Mouse (Mus musculus): ENCODE results near the gene Mef2d. TPM values are rescaled to one million over a fixed set of nuclear protein-coding genes. Genes with fewer than 3 reads are reported as not detected.
A peak's percentile ranks its signal among the peaks of the same experiment; 100 is the strongest.

Gene Mef2d
- polyA plus RNA-seq, 1 experiment from 2014 or later: 16.4 TPM

- H3K4me1 ChIP-seq (ENCODE audit: control insufficient read depth, insufficient read depth, low read depth, low read length): peaks cover 41% of the 10 kb centered on the region
- H3K4me3 ChIP-seq (ENCODE audit: low read length): peak overlapping the region; percentile 6
- ATAC-seq: no peak
- no peaks in the 10 kb centered on the region for H3K27me3 ChIP-seq (replicated peaks; ENCODE audit: control insufficient read depth, insufficient read depth, low read length)
- H3K4me2 ChIP-seq (ENCODE audit: low read length): peak overlapping the region; percentile 71
- H3K27ac ChIP-seq (ENCODE audit: low read depth, low read length): peak overlapping the region; percentile 95
- H3K9ac ChIP-seq (ENCODE audit: low read depth, low read length): peak overlapping the region; percentile 47
- peaks cover 4% of the 10 kb centered on the region; the same call in 1 of the 2 replicates for H3K36me3 ChIP-seq (ENCODE audit: control insufficient read depth, insufficient read depth, low read length)
- WGBS: 11% methylated on average over 9 of the region's 9 CpGs
- H3K9me3 ChIP-seq (ENCODE audit: control insufficient read depth, low read length): no peaks in the 10 kb centered on the region
Measured at GRCm38 (mm10) chr3:88219940-88220339, 77.8 kb downstream of the Mef2d start.

GRCm38 (mm10) chr3:88220842-88221241, 78.7 kb downstream of the Mef2d start:
- no peaks in the 10 kb centered on the region for H3K9me3 ChIP-seq (ENCODE audit: control insufficient read depth, low read length)
- no peaks in the 10 kb centered on the region for H3K27me3 ChIP-seq (replicated peaks; ENCODE audit: control insufficient read depth, insufficient read depth, low read length)
- H3K4me2 ChIP-seq (ENCODE audit: low read length): peak overlapping the region; percentile 71
- WGBS: 4% methylated on average over 6 of the region's 6 CpGs
- ATAC-seq: no peak
- H3K27ac ChIP-seq (ENCODE audit: low read depth, low read length): peak overlapping the region; percentile 95
- H3K4me1 ChIP-seq (ENCODE audit: control insufficient read depth, insufficient read depth, low read depth, low read length): peaks cover 50% of the 10 kb centered on the region
- no peak overlapping the region; the same call in 1 of the 2 replicates for H3K4me3 ChIP-seq (ENCODE audit: low read length)
- H3K36me3 ChIP-seq (ENCODE audit: control insufficient read depth, insufficient read depth, low read length): peaks cover 7% of the 10 kb centered on the region; the same call in 1 of the 2 replicates
- peak overlapping the region; percentile 47 for H3K9ac ChIP-seq (ENCODE audit: low read depth, low read length)

Small RNAs within 50 kb of the gene (microRNA-seq; reads per million reads assigned to microRNA genes)
- not detected for gene Gm25641
- gene Mir3093: 26.0 reads per million, percentile 34 among the genes with 10 or more reads in this experiment
- not detected for gene Mir9-1

Other genes with a start within 250 kb of the Mef2d start
- gene Hdgf, start 236.1 kb upstream of the Mef2d start, polyA plus RNA-seq (2015; fragmentation: Nextera tagmentation; extraction: Ambion mirVana): 79.7 and 110 TPM in 2 replicates
- gene Mrpl24, start 222.9 kb upstream of the Mef2d start, polyA plus RNA-seq (2015; fragmentation: Nextera tagmentation; extraction: Ambion mirVana): 48.3 and 49.1 TPM in 2 replicates
- gene Isg20l2, start 212.1 kb upstream of the Mef2d start, polyA plus RNA-seq (2015; fragmentation: Nextera tagmentation; extraction: Ambion mirVana): 22.7 and 28.9 TPM in 2 replicates
- 20.5 and 24.8 TPM in 2 replicates for gene Rrnad1, start 211.7 kb upstream of the Mef2d start, polyA plus RNA-seq (2015; fragmentation: Nextera tagmentation; extraction: Ambion mirVana)
- gene Crabp2, start 193.7 kb upstream of the Mef2d start, polyA plus RNA-seq (2015; fragmentation: Nextera tagmentation; extraction: Ambion mirVana): 49.1 and 52.4 TPM in 2 replicates
- 15.6 and 20.2 TPM in 2 replicates for gene Nes, start 171.3 kb upstream of the Mef2d start, polyA plus RNA-seq (2015; fragmentation: Nextera tagmentation; extraction: Ambion mirVana)
- gene Bcan, start 142.1 kb upstream of the Mef2d start, polyA plus RNA-seq (2015; fragmentation: Nextera tagmentation; extraction: Ambion mirVana): 150 and 186 TPM in 2 replicates
- 0.30 and 0.66 TPM in 2 replicates for gene Hapln2, start 114.8 kb upstream of the Mef2d start, polyA plus RNA-seq (2015; fragmentation: Nextera tagmentation; extraction: Ambion mirVana)
- gene Gpatch4, start 99.3 kb upstream of the Mef2d start, polyA plus RNA-seq (2015; fragmentation: Nextera tagmentation; extraction: Ambion mirVana): 34.9 and 35.8 TPM in 2 replicates
- gene Naxe, start 83.9 kb upstream of the Mef2d start, polyA plus RNA-seq (2015; fragmentation: Nextera tagmentation; extraction: Ambion mirVana): 158 and 170 TPM in 2 replicates
- not detected in 2 replicates for gene Ttc24, start 64.1 kb upstream of the Mef2d start, polyA plus RNA-seq (2015; fragmentation: Nextera tagmentation; extraction: Ambion mirVana)
- gene Iqgap3, start 60.4 kb upstream of the Mef2d start, polyA plus RNA-seq (2015; fragmentation: Nextera tagmentation; extraction: Ambion mirVana): 2.8 and 3.8 TPM in 2 replicates
- 0.52 and 0.99 TPM in 2 replicates for gene Rhbg, start 112.3 kb downstream of the Mef2d start, polyA plus RNA-seq (2015; fragmentation: Nextera tagmentation; extraction: Ambion mirVana)
- gene Gm38392, start 144.8 kb downstream of the Mef2d start, polyA plus RNA-seq (2015; fragmentation: Nextera tagmentation; extraction: Ambion mirVana): not detected in 2 replicates
- 6.8 and 10.2 TPM in 2 replicates for gene Tsacc, start 154.6 kb downstream of the Mef2d start, polyA plus RNA-seq (2015; fragmentation: Nextera tagmentation; extraction: Ambion mirVana)
- 444 and 454 TPM in 2 replicates for gene Cct3, start 154.7 kb downstream of the Mef2d start, polyA plus RNA-seq (2015; fragmentation: Nextera tagmentation; extraction: Ambion mirVana)
- gene Glmp, start 182.7 kb downstream of the Mef2d start, polyA plus RNA-seq (2015; fragmentation: Nextera tagmentation; extraction: Ambion mirVana): 127 and 136 TPM in 2 replicates
- gene Tmem79, start 193.8 kb downstream of the Mef2d start, polyA plus RNA-seq (2015; fragmentation: Nextera tagmentation; extraction: Ambion mirVana): 1.3 TPM in 2 replicates
- 49.7 and 61.5 TPM in 2 replicates for gene Smg5, start 193.9 kb downstream of the Mef2d start, polyA plus RNA-seq (2015; fragmentation: Nextera tagmentation; extraction: Ambion mirVana)
- 2.9 and 3.1 TPM in 2 replicates for gene Paqr6, start 222.2 kb downstream of the Mef2d start, polyA plus RNA-seq (2015; fragmentation: Nextera tagmentation; extraction: Ambion mirVana)
- 0.09 and 0.10 TPM in 2 replicates for gene Bglap3, start 230.4 kb downstream of the Mef2d start, polyA plus RNA-seq (2015; fragmentation: Nextera tagmentation; extraction: Ambion mirVana)
- not detected in 2 replicates for gene Bglap2, start 236.3 kb downstream of the Mef2d start, polyA plus RNA-seq (2015; fragmentation: Nextera tagmentation; extraction: Ambion mirVana)
- gene Bglap, start 242.1 kb downstream of the Mef2d start, polyA plus RNA-seq (2015; fragmentation: Nextera tagmentation; extraction: Ambion mirVana): not detected in 2 replicates

Data from hindbrain, embryonic 16.5 days (tissue).